Mouse (Mus musculus) lung, embryonic 16.5 days (tissue): ENCODE results near the gene Rbbp5. TPM values are rescaled to one million over a fixed set of nuclear protein-coding genes. Genes with fewer than 3 reads are reported as not detected.
A peak's percentile ranks its signal among the peaks of the same experiment; 100 is the strongest.
"Not testable (repeated sequence)": the region's sequence is repeated elsewhere in the genome, so short reads cannot be mapped to it uniquely, and the experiment has no call there.

ENCODE experiments used
- ATAC-seq: fragments of 200-750 bp; cut with Nextera tagmentation; 2 replicates; pipeline ENCODE4 v1.8.0; 2017; ENCODE audit warnings: low read depth, mild to moderate bottlenecking, moderate library complexity
- H3K27ac ChIP-seq: fragments of 300-500 bp; sonication (generic); 2 replicates; pipeline ENCODE4 v1.5.1; 2014; ENCODE audit warnings: mild to moderate bottlenecking, control low read depth, low read length
- H3K27me3 ChIP-seq: fragments of 300-500 bp; sonication (generic); 2 replicates; pipeline ENCODE4 v1.6.1; 2014; ENCODE audit warnings: low read depth, low read length, mixed read lengths; ENCODE audit not compliant: control insufficient read depth, insufficient read depth
- H3K36me3 ChIP-seq: fragments of 300-500 bp; sonication (generic); 2 replicates; pipeline ENCODE4 v1.6.1; 2014; ENCODE audit warnings: low read length; ENCODE audit not compliant: control insufficient read depth, insufficient read depth
- H3K4me1 ChIP-seq: fragments of 300-500 bp; sonication (generic); replicated peaks from 2 replicates; pipeline ENCODE4 v1.6.1; 2014; ENCODE audit warnings: low read length, mixed read lengths; ENCODE audit not compliant: control insufficient read depth, insufficient read depth
- H3K4me2 ChIP-seq: fragments of 300-500 bp; sonication (generic); 2 replicates; pipeline ENCODE4 v1.6.1; 2014; ENCODE audit warnings: low read depth, low read length, control low read depth
- H3K4me3 ChIP-seq: fragments of 300-500 bp; sonication (generic); 2 replicates; pipeline ENCODE4 v1.5.1; 2014; ENCODE audit warnings: mild to moderate bottlenecking, low read length, control low read depth
- H3K9ac ChIP-seq: fragments of 300-500 bp; sonication (generic); 2 replicates; pipeline ENCODE4 v1.6.1; 2014; ENCODE audit warnings: low read length, control low read depth
- H3K9me3 ChIP-seq: fragments of 300-500 bp; sonication (generic); 2 replicates; pipeline ENCODE4 v1.6.1; 2016; ENCODE audit warnings: low read length; ENCODE audit not compliant: control insufficient read depth
- whole genome bisulfite sequencing: fragments of 180-500 bp; shearing (Covaris S2); extraction: QIAGEN DNeasy Blood & Tissue Kit; methylation state at CpG from one replicate; pipeline ENCODE4 v1.1.7; 2014; 5-methylcytosine and 5-hydroxymethylcytosine counted together
- polyA plus RNA-seq: library from polyadenylated mRNA; unstranded; fragments of >200 nt; fragmentation: Nextera tagmentation; extraction: Ambion mirVana; gene quantifications from 2 replicates; pipeline ENCODE4 v1.2.1, GENCODE M21; 2015

The Rbbp5 gene
- polyA plus RNA-seq, 1 experiment from 2014 or later, result 46.8 TPM

GRCm38 (mm10) chr1:132449742-132450141, 27.4 kb upstream of the Rbbp5 start:
- Histone ChIP-seq H3K4me2 (no peak overlapping the region), H3K9ac (no peak overlapping the region), H3K9me3 (no peaks in the 10 kb centered on the region), H3K36me3 (peaks cover 17% of the 10 kb centered on the region), H3K4me1 (no peaks in the 10 kb centered on the region), H3K27ac (no peak overlapping the region), H3K27me3 (no peaks in the 10 kb centered on the region), H3K4me3 (no peak overlapping the region)
- no peak for ATAC-seq
- 93% methylated on average over 7 of the region's 7 CpGs for WGBS

- Histone ChIP-seq H3K27me3 (no peaks in the 10 kb centered on the region), H3K9me3 (no peaks in the 10 kb centered on the region), H3K4me1 (peaks cover 13% of the 10 kb centered on the region), H3K36me3 (peaks cover 5% of the 10 kb centered on the region; the same call in 1 of the 2 replicates), H3K27ac (peak overlapping the region; percentile 68), H3K4me2 (no peak overlapping the region), H3K9ac (no peak overlapping the region), H3K4me3 (no peak overlapping the region)
- peak; percentile 74 for ATAC-seq
- WGBS, result 56% methylated on average over 5 of the region's 5 CpGs
These were observed 12.5 kb upstream of the Rbbp5 start for GRCm38 (mm10) chr1:132464651-132465050.

- H3K27ac ChIP-seq, result no peak overlapping the region
- no peaks in the 10 kb centered on the region for H3K27me3 ChIP-seq
- peak; percentile 61 for ATAC-seq
- no peaks in the 10 kb centered on the region for H3K9me3 ChIP-seq
- no peak overlapping the region for H3K4me2 ChIP-seq
- H3K4me3 ChIP-seq, result no peak overlapping the region
- H3K4me1 ChIP-seq, result peaks cover 13% of the 10 kb centered on the region
- H3K9ac ChIP-seq, result no peak overlapping the region
- H3K36me3 ChIP-seq, result peaks cover 2% of the 10 kb centered on the region; the same call in 1 of the 2 replicates
These were observed 8.2 kb upstream of the Rbbp5 start for GRCm38 (mm10) chr1:132468926-132469325.

GRCm38 (mm10) chr1:132469519-132469918, 7.6 kb upstream of the Rbbp5 start:
- Histone ChIP-seq H3K4me3 (no peak overlapping the region), H3K9ac (no peak overlapping the region), H3K4me2 (no peak overlapping the region), H3K4me1 (peaks cover 11% of the 10 kb centered on the region), H3K27ac (no peak overlapping the region), H3K36me3 (no peaks in the 10 kb centered on the region), H3K9me3 (no peaks in the 10 kb centered on the region), H3K27me3 (no peaks in the 10 kb centered on the region)
- 89% methylated on average over 7 of the region's 7 CpGs for WGBS
- no peak for ATAC-seq

GRCm38 (mm10) chr1:132470031-132470430, 7.1 kb upstream of the Rbbp5 start:
- H3K36me3 ChIP-seq, H3K27me3 ChIP-seq, H3K4me2 ChIP-seq, H3K4me3 ChIP-seq, ATAC-seq, H3K9ac ChIP-seq, H3K27ac ChIP-seq, H3K9me3 ChIP-seq: not testable (repeated sequence)
- H3K4me1 ChIP-seq, result peaks cover 11% of the 10 kb centered on the region
- WGBS, result 87% methylated on average over 1 of the region's 1 CpGs

- WGBS, result 80% methylated on average over 2 of the region's 2 CpGs
- Histone ChIP-seq H3K9ac (no peak overlapping the region), H3K4me3 (no peak overlapping the region), H3K4me2 (no peak overlapping the region), H3K4me1 (peaks cover 8% of the 10 kb centered on the region), H3K9me3 (no peaks in the 10 kb centered on the region), H3K27ac (no peak overlapping the region), H3K27me3 (no peaks in the 10 kb centered on the region), H3K36me3 (no peaks in the 10 kb centered on the region)
- ATAC-seq, result no peak
These were observed 6.1 kb upstream of the Rbbp5 start for GRCm38 (mm10) chr1:132471032-132471431.

GRCm38 (mm10) chr1:132471499-132471898, 5.7 kb upstream of the Rbbp5 start:
- 87% methylated on average over 5 of the region's 5 CpGs for WGBS
- Histone ChIP-seq H3K4me1 (peaks cover 8% of the 10 kb centered on the region), H3K9ac (no peak overlapping the region), H3K36me3 (no peaks in the 10 kb centered on the region), H3K4me3 (no peak overlapping the region), H3K4me2 (no peak overlapping the region), H3K9me3 (no peaks in the 10 kb centered on the region), H3K27ac (no peak overlapping the region), H3K27me3 (no peaks in the 10 kb centered on the region)
- no peak for ATAC-seq

- WGBS, result 51% methylated on average over 5 of the region's 5 CpGs
- H3K27me3 ChIP-seq, result no peaks in the 10 kb centered on the region
- ATAC-seq, result no peak
These were observed 4.6 kb upstream of the Rbbp5 start for GRCm38 (mm10) chr1:132472537-132472936.

GRCm38 (mm10) chr1:132474496-132474895, 2.7 kb upstream of the Rbbp5 start:
- H3K27me3 ChIP-seq, result no peaks in the 10 kb centered on the region
- H3K9ac ChIP-seq, result no peak overlapping the region
- ATAC-seq, result no peak
- no peak overlapping the region for H3K4me3 ChIP-seq
- no peak overlapping the region for H3K4me2 ChIP-seq
- H3K4me1 ChIP-seq, result peaks cover 7% of the 10 kb centered on the region
- H3K9me3 ChIP-seq, result no peaks in the 10 kb centered on the region
- H3K36me3 ChIP-seq, result no peaks in the 10 kb centered on the region
- 73% methylated on average over 1 of the region's 1 CpGs for WGBS
- no peak overlapping the region for H3K27ac ChIP-seq

More at GRCm38 (mm10) chr1:132472537-132472936, 4.6 kb upstream of the Rbbp5 start:
- no peak overlapping the region for H3K4me2 ChIP-seq
- no peaks in the 10 kb centered on the region for H3K36me3 ChIP-seq
- H3K27ac ChIP-seq, result no peak overlapping the region
- H3K4me3 ChIP-seq, result no peak overlapping the region
- no peaks in the 10 kb centered on the region for H3K9me3 ChIP-seq
- peaks cover 8% of the 10 kb centered on the region for H3K4me1 ChIP-seq
- H3K9ac ChIP-seq, result no peak overlapping the region

GRCm38 (mm10) chr1:132476575-132476927, 614 bp upstream of the Rbbp5 start:
- Histone ChIP-seq H3K27me3 (no peaks in the 10 kb centered on the region), H3K4me2 (peak overlapping the region; percentile 62), H3K9ac (peak overlapping the region; percentile 82), H3K4me1 (peaks cover 7% of the 10 kb centered on the region), H3K27ac (peak overlapping the region; percentile 38; the same call in 1 of the 2 replicates), H3K9me3 (no peaks in the 10 kb centered on the region), H3K4me3 (peak overlapping the region; percentile 61), H3K36me3 (no peaks in the 10 kb centered on the region)
- peak; percentile 39 for ATAC-seq
- 4% methylated on average over 9 of the region's 9 CpGs for WGBS
